Mouse (Mus musculus): Measurements from ENCODE around the gene Taf13.

GRCm38 (mm10) chr3:108591530-108592522, 20.3 kb downstream of the Taf13 start:
- TF ChIP-seq POLR2A (IDR thresholded peaks at IDR 0.05; ENCODE audit: low read depth, low read length) (no peak), CTCF (IDR thresholded peaks at IDR 0.05; ENCODE audit: extremely low read depth, insufficient read depth, insufficient read length, insufficient replicate concordance) (no peak)
